Mouse (Mus musculus): Measurements from ENCODE around the gene Cd81. TPM values are rescaled to one million over a fixed set of nuclear protein-coding genes. Genes with fewer than 3 reads are reported as not detected.

Gene Cd81
- total and polyA plus RNA-seq, 2 experiments from 2014 or later: 511 to 542 TPM

GRCm38 (mm10) chr7:143059202-143059870 is 6.8 kb downstream of the Cd81 start:
- H3K27ac ChIP-seq (ENCODE audit: low read depth, low read length): peak overlapping the region; percentile 27; the same call in 1 of the 2 replicates
- H3K9ac ChIP-seq (replicated peaks; ENCODE audit: low read length, poor library complexity, severe bottlenecking): no peak overlapping the region
- peaks cover 15% of the 10 kb centered on the region for H3K36me3 ChIP-seq (ENCODE audit: insufficient read depth, low read length)
- no peak for TF ChIP-seq CTCF (IDR thresholded peaks at IDR 0.05)
- no peak overlapping the region for H3K4me3 ChIP-seq (ENCODE audit: low read depth, low read length)
- peak; percentile 74 for DNase-seq (ENCODE audit: low spot score)
- no peaks in the 10 kb centered on the region for H3K9me3 ChIP-seq (ENCODE audit: low read length)
- no peaks in the 10 kb centered on the region for H3K27me3 ChIP-seq (ENCODE audit: insufficient read depth, low read length)
- ATAC-seq (ENCODE audit: low FRiP score): no peak
- WGBS: 69% methylated on average over 5 of the region's 5 CpGs
- H3K4me2 ChIP-seq (ENCODE audit: low read depth, low read length, poor library complexity, severe bottlenecking): no peak overlapping the region
- H3K4me1 ChIP-seq (ENCODE audit: insufficient read depth, low read length): peaks cover 19% of the 10 kb centered on the region

GRCm38 (mm10) chr7:143062704-143063103 is 10.2 kb downstream of the Cd81 start:
- peaks cover 4% of the 10 kb centered on the region; the same call in 1 of the 2 replicates for H3K4me1 ChIP-seq (ENCODE audit: insufficient read depth, low read length)
- H3K27ac ChIP-seq (ENCODE audit: low read depth, low read length): no peak overlapping the region
- H3K4me3 ChIP-seq (ENCODE audit: low read depth, low read length): no peak overlapping the region
- H3K9me3 ChIP-seq (ENCODE audit: low read length): no peaks in the 10 kb centered on the region
- H3K4me2 ChIP-seq (ENCODE audit: low read depth, low read length, poor library complexity, severe bottlenecking): no peak overlapping the region
- no peaks in the 10 kb centered on the region for H3K27me3 ChIP-seq (ENCODE audit: insufficient read depth, low read length)
- TF ChIP-seq CTCF (IDR thresholded peaks at IDR 0.05): no peak
- H3K36me3 ChIP-seq (ENCODE audit: insufficient read depth, low read length): peaks cover 42% of the 10 kb centered on the region
- ATAC-seq (ENCODE audit: low FRiP score): no peak
- WGBS: 75% methylated on average over 2 of the region's 2 CpGs
- no peak overlapping the region for H3K9ac ChIP-seq (replicated peaks; ENCODE audit: low read length, poor library complexity, severe bottlenecking)
- no peak for DNase-seq (ENCODE audit: low spot score)

GRCm38 (mm10) chr7:143064226-143064625 is 11.7 kb downstream of the Cd81 start:
- H3K9ac ChIP-seq (replicated peaks; ENCODE audit: low read length, poor library complexity, severe bottlenecking): no peak overlapping the region
- H3K4me1 ChIP-seq (ENCODE audit: insufficient read depth, low read length): no peaks in the 10 kb centered on the region; the same call in 1 of the 2 replicates
- H3K4me3 ChIP-seq (ENCODE audit: low read depth, low read length): no peak overlapping the region
- DNase-seq (ENCODE audit: low spot score): peak; percentile 78
- no peak for TF ChIP-seq CTCF (IDR thresholded peaks at IDR 0.05)
- H3K4me2 ChIP-seq (ENCODE audit: low read depth, low read length, poor library complexity, severe bottlenecking): no peak overlapping the region
- H3K27ac ChIP-seq (ENCODE audit: low read depth, low read length): no peak overlapping the region
- ATAC-seq (ENCODE audit: low FRiP score): no peak
- H3K27me3 ChIP-seq (ENCODE audit: insufficient read depth, low read length): no peaks in the 10 kb centered on the region
- 33% methylated on average over 6 of the region's 6 CpGs for WGBS
- no peaks in the 10 kb centered on the region for H3K9me3 ChIP-seq (ENCODE audit: low read length)
- peaks cover 44% of the 10 kb centered on the region for H3K36me3 ChIP-seq (ENCODE audit: insufficient read depth, low read length)

- no peaks in the 10 kb centered on the region for H3K9me3 ChIP-seq (ENCODE audit: low read length)
- H3K36me3 ChIP-seq (ENCODE audit: insufficient read depth, low read length): peaks cover 44% of the 10 kb centered on the region
- 92% methylated on average over 2 of the region's 2 CpGs for WGBS
- DNase-seq (ENCODE audit: low spot score) (no peak), ATAC-seq (ENCODE audit: low FRiP score) (no peak)
- no peak overlapping the region for H3K9ac ChIP-seq (replicated peaks; ENCODE audit: low read length, poor library complexity, severe bottlenecking)
- H3K27me3 ChIP-seq (ENCODE audit: insufficient read depth, low read length): no peaks in the 10 kb centered on the region
- no peak overlapping the region for H3K27ac ChIP-seq (ENCODE audit: low read depth, low read length)
- no peak overlapping the region for H3K4me3 ChIP-seq (ENCODE audit: low read depth, low read length)
- TF ChIP-seq CTCF (IDR thresholded peaks at IDR 0.05): no peak
- H3K4me2 ChIP-seq (ENCODE audit: low read depth, low read length, poor library complexity, severe bottlenecking): no peak overlapping the region
- H3K4me1 ChIP-seq (ENCODE audit: insufficient read depth, low read length): peaks cover 8% of the 10 kb centered on the region
Observed at GRCm38 (mm10) chr7:143065692-143066091, 13.2 kb downstream of the Cd81 start.

GRCm38 (mm10) chr7:143067469-143067868 is 14.9 kb downstream of the Cd81 start:
- Histone ChIP-seq H3K4me2 (ENCODE audit: low read depth, low read length, poor library complexity, severe bottlenecking) (no peak overlapping the region), H3K27ac (ENCODE audit: low read depth, low read length) (peak overlapping the region; percentile 95; the same call in 1 of the 2 replicates), H3K9me3 (ENCODE audit: low read length) (no peaks in the 10 kb centered on the region), H3K27me3 (ENCODE audit: insufficient read depth, low read length) (no peaks in the 10 kb centered on the region), H3K36me3 (ENCODE audit: insufficient read depth, low read length) (peaks cover 47% of the 10 kb centered on the region), H3K9ac (replicated peaks; ENCODE audit: low read length, poor library complexity, severe bottlenecking) (no peak overlapping the region), H3K4me1 (ENCODE audit: insufficient read depth, low read length) (peaks cover 8% of the 10 kb centered on the region), H3K4me3 (ENCODE audit: low read depth, low read length) (no peak overlapping the region)
- DNase-seq (ENCODE audit: low spot score): no peak
- no peak for ATAC-seq (ENCODE audit: low FRiP score)
- 64% methylated on average over 2 of the region's 2 CpGs for WGBS
- TF ChIP-seq CTCF (IDR thresholded peaks at IDR 0.05): no peak

GRCm38 (mm10) chr7:143067897-143068296 is 15.4 kb downstream of the Cd81 start:
- H3K27me3 ChIP-seq (ENCODE audit: insufficient read depth, low read length): no peaks in the 10 kb centered on the region
- H3K4me1 ChIP-seq (ENCODE audit: insufficient read depth, low read length): peaks cover 8% of the 10 kb centered on the region
- ATAC-seq (ENCODE audit: low FRiP score) (no peak), DNase-seq (ENCODE audit: low spot score) (no peak)
- H3K9me3 ChIP-seq (ENCODE audit: low read length): no peaks in the 10 kb centered on the region
- H3K36me3 ChIP-seq (ENCODE audit: insufficient read depth, low read length): peaks cover 46% of the 10 kb centered on the region
- 0 out of 2 replicates have a peak overlapping the region, but pooled peaks have one; percentile 59 for H3K9ac ChIP-seq (replicated peaks; ENCODE audit: low read length, poor library complexity, severe bottlenecking)
- TF ChIP-seq CTCF (IDR thresholded peaks at IDR 0.05): no peak
- H3K4me2 ChIP-seq (ENCODE audit: low read depth, low read length, poor library complexity, severe bottlenecking): peak overlapping the region; percentile 59
- no peak overlapping the region for H3K4me3 ChIP-seq (ENCODE audit: low read depth, low read length)
- WGBS: 83% methylated on average over 3 of the region's 3 CpGs
- peak overlapping the region; percentile 95 for H3K27ac ChIP-seq (ENCODE audit: low read depth, low read length)

All from midbrain, postnatal 0 days (tissue).